Mouse (Mus musculus) olfactory bulb, adult 2 months (tissue): Measurements from ENCODE around the gene Smim9.

Experiments used
- CTCF ChIP-seq: fragments of 200-500 bp; IDR thresholded peaks from 2 replicates; pipeline ENCODE4 v1.5.1; 2012; ENCODE audit warnings: low read depth, mild to moderate bottlenecking, low read length, moderate library complexity; ENCODE audit not compliant: insufficient read depth
- POLR2A ChIP-seq: fragments of 200-500 bp; IDR thresholded peaks from 2 replicates; pipeline ENCODE4 v1.6.1; 2012; ENCODE audit warnings: mild to moderate bottlenecking, low read depth, low read length, moderate library complexity; ENCODE audit not compliant: insufficient read depth

- TF ChIP-seq CTCF = no peak
- TF ChIP-seq POLR2A = no peak
Measured at GRCm38 (mm10) chrX:75128333-75128980, 35.1 kb downstream of the Smim9 start.
